Mouse (Mus musculus) MEL (cell line): Measurements from ENCODE around the gene Dnah5. TPM values are rescaled to one million over a fixed set of nuclear protein-coding genes. Genes with fewer than 3 reads are reported as not detected.

ENCODE experiments used
- DNase-seq: peaks from one replicate; pipeline ENCODE4 v3.0.0; 2011; ENCODE audit warnings: low read depth, low spot score
- H3K27ac ChIP-seq: 2 replicates; pipeline ENCODE4 v1.5.1; 2012; ENCODE audit warnings: low read depth, mild to moderate bottlenecking, control low read depth, low read length, moderate library complexity; ENCODE audit not compliant: control insufficient read depth
- H3K27me3 ChIP-seq, 2 experiments: fragments of 150-350 bp in 1 of 2; sonication (generic) in 1 of 2; 2 replicates each; pipeline ENCODE4 v1.6.1; 2012; ENCODE audit warnings: low read length in 2 of 2, mild to moderate bottlenecking in 2 of 2, improper control_type of control experiment in 1 of 2, moderate library complexity in 1 of 2; ENCODE audit not compliant: insufficient read depth in 2 of 2, control insufficient read depth in 1 of 2
- H3K36me3 ChIP-seq, 2 experiments: 2 replicates each; pipeline ENCODE4 v1.6.1; 2012 to 2014; ENCODE audit warnings: low read length in 2 of 2, improper control_type of control experiment in 1 of 2, inconsistent platforms in 1 of 2, mild to moderate bottlenecking in 1 of 2; ENCODE audit not compliant: insufficient read depth in 2 of 2, control insufficient read depth in 1 of 2
- H3K4me1 ChIP-seq, 2 experiments: fragments of 150-350 bp in 1 of 2; sonication (generic) in 1 of 2; 2 replicates each; pipeline ENCODE4 v1.6.1; 2012; ENCODE audit warnings: low read length in 2 of 2, improper control_type of control experiment in 1 of 2, mild to moderate bottlenecking in 1 of 2; ENCODE audit not compliant: insufficient read depth in 2 of 2, control insufficient read depth in 1 of 2
- H3K4me3 ChIP-seq, 2 experiments: fragments of 150-350 bp in 1 of 2; sonication (generic) in 1 of 2; 2 replicates each; pipeline ENCODE4 v1.5.1; 2012; ENCODE audit warnings: low read depth in 2 of 2, low read length in 2 of 2, mild to moderate bottlenecking in 2 of 2, moderate library complexity in 2 of 2, control low read depth in 1 of 2, improper control_type of control experiment in 1 of 2; ENCODE audit not compliant: control insufficient read depth in 1 of 2, insufficient read depth in 1 of 2
- H3K79me2 ChIP-seq: 2 replicates; pipeline ENCODE4 v1.6.1; 2012; ENCODE audit warnings: mild to moderate bottlenecking, low read length, moderate library complexity; ENCODE audit not compliant: control insufficient read depth, poor library complexity, insufficient read depth
- H3K9ac ChIP-seq: 2 replicates; pipeline ENCODE4 v1.6.1; 2012; ENCODE audit warnings: low read depth, mild to moderate bottlenecking, control low read depth, low read length, moderate library complexity; ENCODE audit not compliant: control insufficient read depth, poor library complexity, severe bottlenecking
- H3K9me3 ChIP-seq: fragments of 150-350 bp; sonication (generic); replicated peaks from 2 replicates; pipeline ENCODE4 v1.6.1; 2012; ENCODE audit warnings: mild to moderate bottlenecking, low read length, improper control_type of control experiment, moderate library complexity; ENCODE audit not compliant: insufficient read depth
- BHLHE40 ChIP-seq: IDR thresholded peaks from 2 replicates; pipeline ENCODE4 v1.6.1; 2012; ENCODE audit warnings: low read depth, mild to moderate bottlenecking, inconsistent platforms, low read length, improper control_type of control experiment, borderline replicate concordance
- CHD1 ChIP-seq: IDR thresholded peaks from 2 replicates; pipeline ENCODE4 v1.6.1; 2012; ENCODE audit warnings: low read depth, mild to moderate bottlenecking, inconsistent platforms, low read length, improper control_type of control experiment
- CHD2 ChIP-seq: IDR thresholded peaks from 2 replicates; pipeline ENCODE4 v1.6.1; 2011; ENCODE audit warnings: low read length, improper control_type of control experiment
- E2F4 ChIP-seq: IDR thresholded peaks from 2 replicates; pipeline ENCODE4 v1.6.1; 2011; ENCODE audit warnings: low read depth, low read length, improper control_type of control experiment, borderline replicate concordance
- ELF1 ChIP-seq: IDR thresholded peaks from 2 replicates; pipeline ENCODE4 v1.6.1; 2014; ENCODE audit warnings: low read depth, mild to moderate bottlenecking, inconsistent platforms, low read length, improper control_type of control experiment, moderate library complexity
- EP300 ChIP-seq, 2 experiments: IDR thresholded peaks; 2 replicates each; pipeline ENCODE4 v1.6.1; 2011; ENCODE audit warnings: improper control_type of control experiment in 2 of 2, low read length in 2 of 2, low read depth in 1 of 2, mild to moderate bottlenecking in 1 of 2
- ETS1 ChIP-seq: IDR thresholded peaks from 2 replicates; pipeline ENCODE4 v1.6.1; 2012; ENCODE audit warnings: low read depth, mild to moderate bottlenecking, inconsistent platforms, low read length, improper control_type of control experiment, moderate library complexity
- KAT2A ChIP-seq: conservative IDR thresholded peaks from 2 replicates; pipeline ENCODE4 v1.6.1; 2012; ENCODE audit warnings: low read depth, low read length, improper control_type of control experiment, inconsistent platforms
- MAZ ChIP-seq: IDR thresholded peaks from 2 replicates; pipeline ENCODE4 v1.6.1; 2012; ENCODE audit warnings: low read depth, mild to moderate bottlenecking, inconsistent platforms, low read length, improper control_type of control experiment
- NELFE ChIP-seq: IDR thresholded peaks from 2 replicates; pipeline ENCODE4 v1.6.1; 2011; ENCODE audit warnings: low read depth, low read length, improper control_type of control experiment
- NRF1 ChIP-seq: IDR thresholded peaks from 2 replicates; pipeline ENCODE4 v1.6.1; 2014; ENCODE audit warnings: low read depth, mild to moderate bottlenecking, inconsistent platforms, low read length, improper control_type of control experiment, moderate library complexity; ENCODE audit not compliant: poor library complexity, insufficient read depth, severe bottlenecking
- POLR2A ChIP-seq, 2 experiments: IDR thresholded peaks; 2 replicates each; pipeline ENCODE4 v1.6.1; 2011 to 2012; ENCODE audit warnings: low read length in 2 of 2, mild to moderate bottlenecking in 2 of 2, control low read depth in 1 of 2, improper control_type of control experiment in 1 of 2, low read depth in 1 of 2, moderate library complexity in 1 of 2; ENCODE audit not compliant: control insufficient read depth in 1 of 2, insufficient read depth in 1 of 2, poor library complexity in 1 of 2
- POLR2AphosphoS2 ChIP-seq: IDR thresholded peaks from 2 replicates; pipeline ENCODE4 v1.6.1; 2011; ENCODE audit warnings: low read length, improper control_type of control experiment
- RAD21 ChIP-seq: IDR thresholded peaks from 2 replicates; pipeline ENCODE4 v1.6.1; 2011; ENCODE audit warnings: mild to moderate bottlenecking, low read depth, low read length, improper control_type of control experiment
- RCOR1 ChIP-seq: IDR thresholded peaks from 2 replicates; pipeline ENCODE4 v1.6.1; 2012; ENCODE audit warnings: low read depth, mild to moderate bottlenecking, inconsistent platforms, low read length, improper control_type of control experiment
- TAL1 ChIP-seq: IDR thresholded peaks from 2 replicates; pipeline ENCODE4 v1.6.1; 2012; ENCODE audit warnings: mild to moderate bottlenecking, inconsistent platforms, low read length, moderate library complexity, mixed read lengths
- TBP ChIP-seq: IDR thresholded peaks from 2 replicates; pipeline ENCODE4 v1.8.0; 2011; ENCODE audit warnings: low read depth, low read length, improper control_type of control experiment
- TCF12 ChIP-seq: IDR thresholded peaks from 2 replicates; pipeline ENCODE4 v1.6.1; 2014; ENCODE audit warnings: low read depth, mild to moderate bottlenecking, inconsistent platforms, low read length, improper control_type of control experiment, moderate library complexity
- USF2 ChIP-seq, 2 experiments: IDR thresholded peaks; 2 replicates each; pipeline ENCODE4 v1.6.1; 2011 to 2012; ENCODE audit warnings: improper control_type of control experiment in 2 of 2, low read length in 2 of 2, borderline replicate concordance in 1 of 2, inconsistent platforms in 1 of 2, low read depth in 1 of 2, mild to moderate bottlenecking in 1 of 2; ENCODE audit not compliant: insufficient read depth in 1 of 2
- ZC3H11A ChIP-seq: IDR thresholded peaks from 2 replicates; pipeline ENCODE4 v1.6.1; 2012; ENCODE audit warnings: low read depth, mild to moderate bottlenecking, inconsistent platforms, low read length, improper control_type of control experiment
- ZKSCAN1 ChIP-seq: IDR thresholded peaks from 2 replicates; pipeline ENCODE4 v1.6.1; 2012; ENCODE audit warnings: low read depth, mild to moderate bottlenecking, inconsistent platforms, low read length, improper control_type of control experiment, moderate library complexity
- ZMIZ1 ChIP-seq: IDR thresholded peaks from 2 replicates; pipeline ENCODE4 v1.6.1; 2012; ENCODE audit warnings: low read depth, mild to moderate bottlenecking, inconsistent platforms, low read length, improper control_type of control experiment, moderate library complexity
- polyA plus RNA-seq, 2 experiments: library from polyadenylated mRNA; stranded (reverse) in 1 of 2; unstranded in 1 of 2; fragments of >175 nt in 1 of 2; fragments of >200 nt in 1 of 2; gene quantifications; 2 replicates each; pipeline versions ENCODE4 v1.2.1 to v1.2.4; 2012; ENCODE audit warnings: low replicate concordance in 2 of 2, low read depth in 1 of 2; ENCODE audit not compliant: insufficient read length in 2 of 2, insufficient read depth in 1 of 2, missing spikeins in 1 of 2
- total RNA-seq: library from RNA; depleted of rRNA; stranded (reverse); fragments of 300-350 nt; gene quantifications from 2 replicates; pipeline ENCODE4 v1.2.3, GENCODE M21; 2012

Gene Dnah5
- total and polyA plus RNA-seq, 3 experiments: not detected

- TF ChIP-seq CHD1 (no peak), ZKSCAN1 (no peak)
- no peak overlapping the region for H3K4me3 ChIP-seq
- no peak for DNase-seq
- H3K36me3 ChIP-seq: no peaks in the 10 kb centered on the region
- H3K9ac ChIP-seq: no peak overlapping the region
- no peaks in the 10 kb centered on the region for H3K79me2 ChIP-seq
- no peaks in the 10 kb centered on the region for H3K27me3 ChIP-seq
- H3K4me1 ChIP-seq: no peaks in the 10 kb centered on the region
- no peaks in the 10 kb centered on the region for H3K9me3 ChIP-seq
- no peak overlapping the region for H3K27ac ChIP-seq
Measured at GRCm38 (mm10) chr15:28341151-28341550, 137.6 kb downstream of the Dnah5 start.

GRCm38 (mm10) chr15:28367561-28367960 is 164.0 kb downstream of the Dnah5 start:
- DNase-seq: no peak
- Histone ChIP-seq H3K79me2 (no peaks in the 10 kb centered on the region), H3K36me3 (no peaks in the 10 kb centered on the region), H3K4me1 (no peaks in the 10 kb centered on the region), H3K27ac (no peak overlapping the region), H3K27me3 (no peaks in the 10 kb centered on the region), H3K9me3 (no peaks in the 10 kb centered on the region), H3K9ac (no peak overlapping the region), H3K4me3 (no peak overlapping the region)
- no peak for TF ChIP-seq EP300 (IDR thresholded peaks at IDR 0.05; ENCODE audit: low read depth in 1 of 2, low read length in 2 of 2)

- no peak overlapping the region for H3K4me3 ChIP-seq
- no peak for DNase-seq
- no peaks in the 10 kb centered on the region for H3K27me3 ChIP-seq
- no peaks in the 10 kb centered on the region for H3K36me3 ChIP-seq
- no peaks in the 10 kb centered on the region for H3K9me3 ChIP-seq
- no peaks in the 10 kb centered on the region for H3K4me1 ChIP-seq
- H3K27ac ChIP-seq: no peak overlapping the region
- no peak overlapping the region for H3K9ac ChIP-seq
- no peaks in the 10 kb centered on the region for H3K79me2 ChIP-seq
- TF ChIP-seq TCF12: no peak
- no peak for TF ChIP-seq MAZ
- TF ChIP-seq RAD21: no peak; the same call in 1 of the 2 replicates
- TF ChIP-seq ETS1: no peak
- TF ChIP-seq KAT2A: no peak
Measured at GRCm38 (mm10) chr15:28370431-28370830, 166.9 kb downstream of the Dnah5 start.

- no peak for TF ChIP-seq TAL1
- no peak for TF ChIP-seq BHLHE40
- no peak for TF ChIP-seq RCOR1
- no peak for TF ChIP-seq ETS1
- no peak for TF ChIP-seq POLR2A (IDR thresholded peaks at IDR 0.05; ENCODE audit: control insufficient read depth in 1 of 2, insufficient read depth in 1 of 2, low read depth in 1 of 2, low read length in 2 of 2, poor library complexity in 1 of 2)
- no peak for TF ChIP-seq TBP
- no peak for TF ChIP-seq KAT2A
- TF ChIP-seq RAD21: no peak
- TF ChIP-seq ELF1: no peak
- no peak for TF ChIP-seq POLR2AphosphoS2
- no peak for TF ChIP-seq USF2 (IDR thresholded peaks at IDR 0.05; ENCODE audit: borderline replicate concordance in 1 of 2, insufficient read depth in 1 of 2, low read depth in 1 of 2, low read length in 2 of 2)
- TF ChIP-seq E2F4: no peak
- no peak for TF ChIP-seq ZC3H11A
- no peak for TF ChIP-seq CHD2
- TF ChIP-seq NRF1: no peak
- TF ChIP-seq ZMIZ1: no peak
- TF ChIP-seq NELFE: no peak
- H3K4me1 ChIP-seq: no peaks in the 10 kb centered on the region
- H3K79me2 ChIP-seq: no peaks in the 10 kb centered on the region
- no peak overlapping the region for H3K27ac ChIP-seq
- DNase-seq: no peak
- H3K27me3 ChIP-seq: no peaks in the 10 kb centered on the region
- H3K4me3 ChIP-seq: no peak overlapping the region
- no peaks in the 10 kb centered on the region for H3K9me3 ChIP-seq
- no peak overlapping the region for H3K9ac ChIP-seq
- no peaks in the 10 kb centered on the region for H3K36me3 ChIP-seq
Measured at GRCm38 (mm10) chr15:28371506-28371905, 168.0 kb downstream of the Dnah5 start.
